Mouse (Mus musculus): ENCODE data around the gene Shf. TPM values are rescaled to one million over a fixed set of nuclear protein-coding genes. Genes with fewer than 3 reads are reported as not detected.
"Not testable (repeated sequence)": the region's sequence is repeated elsewhere in the genome, so short reads cannot be mapped to it uniquely, and the experiment has no call there.

Shf gene
- polyA plus RNA-seq, 1 experiment, result 2.6 TPM

DNA sequence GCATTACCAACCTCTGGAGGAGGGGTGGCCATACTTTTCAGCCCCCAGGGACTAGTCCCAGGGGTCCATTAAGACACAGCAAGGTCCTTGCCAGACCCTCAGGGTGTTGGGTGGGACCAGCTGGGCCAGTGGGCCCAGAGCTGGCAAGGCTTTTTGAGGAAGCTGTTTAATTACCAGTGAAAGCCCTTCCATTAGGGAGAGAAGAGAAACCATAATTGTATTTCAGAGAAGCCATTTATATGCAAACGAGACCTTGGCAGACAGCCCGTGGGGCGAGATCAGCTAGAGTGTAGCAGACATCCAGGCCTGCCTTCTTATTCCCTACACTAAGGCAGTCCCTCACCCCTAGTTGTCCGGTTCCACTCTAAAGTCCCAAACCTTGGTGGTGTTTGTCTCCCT, 17.0 kb downstream of the Shf start:
- TF ChIP-seq POLR2A (IDR thresholded peaks at IDR 0.05; ENCODE audit: borderline replicate concordance, low read depth, low read length) (no peak), CTCF (IDR thresholded peaks at IDR 0.05; ENCODE audit: low read depth, low read length) (no peak)
- no peak overlapping the region for H3K27ac ChIP-seq (ENCODE audit: insufficient read depth, low read depth, low read length)
- H3K4me1 ChIP-seq (ENCODE audit: control insufficient read depth, insufficient read depth, low read length), result peaks cover 3% of the 10 kb centered on the region; the same call in 1 of the 2 replicates
- H3K4me3 ChIP-seq (ENCODE audit: insufficient read depth, low read length), result no peak overlapping the region

DNA sequence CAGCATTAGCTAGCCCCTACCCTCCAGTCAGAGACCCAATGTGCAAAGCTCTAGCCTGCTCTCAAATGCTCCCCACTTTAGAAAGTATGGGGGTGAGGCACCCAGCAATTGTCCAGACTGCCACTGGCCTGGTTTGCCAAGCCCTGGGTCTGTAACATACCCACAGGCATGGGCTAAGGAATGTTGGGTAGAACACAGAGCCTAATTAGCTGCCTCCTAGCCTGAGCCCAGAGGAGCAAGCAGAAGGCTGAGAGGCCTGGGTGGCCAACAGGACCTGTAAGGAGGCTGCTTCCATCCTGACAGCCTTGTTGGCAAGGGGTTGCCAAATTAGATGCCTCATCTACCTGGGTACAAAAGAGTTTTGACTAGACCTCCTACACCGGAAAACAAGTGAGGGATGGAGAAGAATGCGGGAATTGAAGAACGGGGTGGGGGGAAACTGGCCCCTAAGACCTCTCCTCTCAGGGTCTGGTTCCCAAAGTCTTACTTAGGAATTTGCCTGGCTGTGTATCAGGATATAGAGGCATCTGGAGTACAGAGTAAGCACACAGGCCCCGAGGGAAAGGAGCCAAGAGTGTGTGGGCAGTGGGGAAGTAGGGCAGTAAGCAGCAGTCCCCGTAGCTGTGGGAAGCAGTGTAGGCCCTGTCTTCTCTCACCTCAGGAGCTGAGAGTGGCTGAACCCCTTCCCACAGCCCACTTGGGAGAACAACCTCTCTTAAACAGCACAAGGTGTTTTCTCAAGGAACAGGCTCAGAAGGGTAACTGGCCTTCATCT, 17.6 kb downstream of the Shf start:
- Histone ChIP-seq H3K4me3 (ENCODE audit: insufficient read depth, low read length) (no peak overlapping the region), H3K27ac (ENCODE audit: insufficient read depth, low read depth, low read length) (no peak overlapping the region), H3K4me1 (ENCODE audit: control insufficient read depth, insufficient read depth, low read length) (peaks cover 3% of the 10 kb centered on the region; the same call in 1 of the 2 replicates)
- TF ChIP-seq POLR2A (IDR thresholded peaks at IDR 0.05; ENCODE audit: borderline replicate concordance, low read depth, low read length) (no peak), CTCF (IDR thresholded peaks at IDR 0.05; ENCODE audit: low read depth, low read length) (no peak)

- H3K4me3 ChIP-seq (ENCODE audit: insufficient read depth, low read length), result peak overlapping the region; percentile 73
- no peak for TF ChIP-seq POLR2A (IDR thresholded peaks at IDR 0.05; ENCODE audit: borderline replicate concordance, low read depth, low read length)
- no peak for TF ChIP-seq CTCF (IDR thresholded peaks at IDR 0.05; ENCODE audit: low read depth, low read length)
- H3K27ac ChIP-seq (ENCODE audit: insufficient read depth, low read depth, low read length), result no peak overlapping the region
- peaks cover 3% of the 10 kb centered on the region; the same call in 1 of the 2 replicates for H3K4me1 ChIP-seq (ENCODE audit: control insufficient read depth, insufficient read depth, low read length)
Measured at GRCm38 (mm10) chr2:122349136-122349785, 19.7 kb downstream of the Shf start.

GRCm38 (mm10) chr2:122348531-122349131, 20.3 kb downstream of the Shf start:
- H3K4me3 ChIP-seq (ENCODE audit: insufficient read depth, low read length), result peak overlapping the region; percentile 73
- H3K27ac ChIP-seq (ENCODE audit: insufficient read depth, low read depth, low read length), result 0 out of 2 replicates have a peak overlapping the region, but pooled peaks have one; percentile 33
- H3K4me1 ChIP-seq (ENCODE audit: control insufficient read depth, insufficient read depth, low read length), result peaks cover 3% of the 10 kb centered on the region; the same call in 1 of the 2 replicates
- TF ChIP-seq POLR2A (IDR thresholded peaks at IDR 0.05; ENCODE audit: borderline replicate concordance, low read depth, low read length), result no peak
- TF ChIP-seq CTCF (IDR thresholded peaks at IDR 0.05; ENCODE audit: low read depth, low read length), result peak; percentile 51; the same call in 1 of the 2 replicates

- Histone ChIP-seq H3K4me3 (ENCODE audit: insufficient read depth, low read length) (no peak overlapping the region), H3K27ac (ENCODE audit: insufficient read depth, low read depth, low read length) (no peak overlapping the region), H3K4me1 (ENCODE audit: control insufficient read depth, insufficient read depth, low read length) (peaks cover 3% of the 10 kb centered on the region; the same call in 1 of the 2 replicates)
- TF ChIP-seq CTCF (IDR thresholded peaks at IDR 0.05; ENCODE audit: low read depth, low read length) (no peak), POLR2A (IDR thresholded peaks at IDR 0.05; ENCODE audit: borderline replicate concordance, low read depth, low read length) (no peak)
Measured at GRCm38 (mm10) chr2:122347257-122347656, 21.7 kb downstream of the Shf start.

DNA sequence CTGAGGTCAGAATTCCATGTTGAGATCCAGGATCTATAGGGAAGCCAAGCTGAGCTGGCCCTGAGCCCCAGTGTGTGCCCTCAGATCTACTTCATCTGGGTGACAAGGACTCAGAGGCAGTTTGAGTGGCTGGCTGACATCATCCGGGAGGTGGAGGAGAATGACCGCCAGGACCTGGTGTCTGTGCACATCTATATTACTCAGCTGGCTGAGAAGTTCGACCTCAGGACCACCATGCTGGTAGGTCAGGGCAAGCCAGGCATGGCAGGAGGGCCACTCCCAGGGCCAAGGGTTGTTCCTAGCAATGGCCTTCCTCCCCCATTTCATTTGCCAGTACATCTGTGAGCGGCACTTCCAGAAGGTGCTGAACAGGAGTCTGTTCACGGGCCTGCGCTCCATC, 22.8 kb downstream of the Shf start:
- H3K4me1 ChIP-seq (ENCODE audit: control insufficient read depth, insufficient read depth, low read length); H3K27ac ChIP-seq (ENCODE audit: insufficient read depth, low read depth, low read length); H3K4me3 ChIP-seq (ENCODE audit: insufficient read depth, low read length): not testable (repeated sequence)

- no peaks in the 10 kb centered on the region; the same call in 1 of the 2 replicates for H3K4me1 ChIP-seq (ENCODE audit: control insufficient read depth, insufficient read depth, low read length)
- H3K27ac ChIP-seq (ENCODE audit: insufficient read depth, low read depth, low read length), result no peak overlapping the region
- H3K4me3 ChIP-seq (ENCODE audit: insufficient read depth, low read length), result no peak overlapping the region
- TF ChIP-seq POLR2A (IDR thresholded peaks at IDR 0.05; ENCODE audit: borderline replicate concordance, low read depth, low read length), result no peak
- TF ChIP-seq CTCF (IDR thresholded peaks at IDR 0.05; ENCODE audit: low read depth, low read length), result no peak
Measured at GRCm38 (mm10) chr2:122345106-122345893, 23.7 kb downstream of the Shf start.

GRCm38 (mm10) chr2:122337291-122337690, 31.7 kb downstream of the Shf start:
- H3K4me1 ChIP-seq (ENCODE audit: control insufficient read depth, insufficient read depth, low read length), result no peaks in the 10 kb centered on the region
- H3K27ac ChIP-seq (ENCODE audit: insufficient read depth, low read depth, low read length), result no peak overlapping the region
- H3K4me3 ChIP-seq (ENCODE audit: insufficient read depth, low read length), result no peak overlapping the region
- TF ChIP-seq CTCF (IDR thresholded peaks at IDR 0.05; ENCODE audit: low read depth, low read length) (no peak), POLR2A (IDR thresholded peaks at IDR 0.05; ENCODE audit: borderline replicate concordance, low read depth, low read length) (no peak)

DNA sequence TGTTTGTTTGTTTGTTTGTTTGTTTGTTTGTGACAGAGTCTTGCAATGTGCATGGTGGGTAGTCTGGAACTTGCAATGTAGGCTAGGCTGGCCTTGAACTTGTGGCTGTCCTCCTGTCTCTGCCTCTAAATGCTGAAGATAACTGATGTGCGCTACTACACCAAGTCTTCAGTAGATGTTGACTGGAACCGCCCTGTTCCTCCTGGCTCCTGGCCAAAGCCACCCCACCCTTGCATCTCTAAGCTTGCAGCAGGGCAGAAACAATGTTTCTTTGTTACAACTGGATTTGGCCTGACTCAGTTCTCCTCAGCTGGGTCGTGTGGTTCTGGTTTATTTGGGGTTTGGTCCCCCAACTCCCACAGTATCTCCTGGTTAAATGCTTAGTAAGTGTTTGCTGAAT, 34.8 kb downstream of the Shf start:
- H3K27ac ChIP-seq (ENCODE audit: insufficient read depth, low read depth, low read length), result no peak overlapping the region
- H3K4me1 ChIP-seq (ENCODE audit: control insufficient read depth, insufficient read depth, low read length), result no peaks in the 10 kb centered on the region
- TF ChIP-seq CTCF (IDR thresholded peaks at IDR 0.05; ENCODE audit: low read depth, low read length) (no peak), POLR2A (IDR thresholded peaks at IDR 0.05; ENCODE audit: borderline replicate concordance, low read depth, low read length) (no peak)
- H3K4me3 ChIP-seq (ENCODE audit: insufficient read depth, low read length), result no peak overlapping the region

Measured in bone marrow macrophage, adult 2 months (primary cell).